Mouse (Mus musculus) ES-Bruce4 (cell line): ENCODE results near the gene Ranbp10. TPM values are rescaled to one million over a fixed set of nuclear protein-coding genes. Genes with fewer than 3 reads are reported as not detected.
A peak's percentile ranks its signal among the peaks of the same experiment; 100 is the strongest.
"Not testable (repeated sequence)": the region's sequence is repeated elsewhere in the genome, so short reads cannot be mapped to it uniquely, and the experiment has no call there.

Experiments
- H3K27ac ChIP-seq: 2 replicates; pipeline ENCODE4 v1.5.1; 2012; ENCODE audit warnings: low read length, inconsistent platforms; ENCODE audit not compliant: insufficient read depth
- H3K27me3 ChIP-seq: 2 replicates; pipeline ENCODE4 v1.6.1; 2012; ENCODE audit warnings: mild to moderate bottlenecking, low read length, inconsistent platforms; ENCODE audit not compliant: control insufficient read depth, poor library complexity, insufficient read depth, severe bottlenecking
- H3K36me3 ChIP-seq: 2 replicates; pipeline ENCODE4 v1.6.1; 2012; ENCODE audit warnings: inconsistent platforms, mild to moderate bottlenecking, low read length, moderate library complexity; ENCODE audit not compliant: control insufficient read depth, poor library complexity, insufficient read depth, severe bottlenecking
- H3K4me1 ChIP-seq: one replicate; pipeline ENCODE4 v1.8.1; 2011; ENCODE audit warnings: low read length; ENCODE audit not compliant: control insufficient read depth, insufficient read depth
- H3K4me3 ChIP-seq: 2 replicates; pipeline ENCODE4 v1.5.1; 2011; ENCODE audit warnings: low read depth, mild to moderate bottlenecking, low read length
- H3K9ac ChIP-seq: 2 replicates; pipeline ENCODE4 v1.6.1; 2012; ENCODE audit warnings: low read depth, mild to moderate bottlenecking, inconsistent platforms; ENCODE audit not compliant: poor library complexity, severe bottlenecking
- H3K9me3 ChIP-seq: replicated peaks from 2 replicates; pipeline ENCODE4 v1.6.1; 2012; ENCODE audit warnings: mild to moderate bottlenecking, low read length, inconsistent platforms; ENCODE audit not compliant: control insufficient read depth, poor library complexity, insufficient read depth, severe bottlenecking
- CTCF ChIP-seq: IDR thresholded peaks from one replicate; pipeline ENCODE4 v1.8.1; 2011; ENCODE audit warnings: low read depth, low read length
- EP300 ChIP-seq: IDR thresholded peaks from 2 replicates; pipeline ENCODE4 v1.6.1; 2011; ENCODE audit warnings: low read depth, low read length; ENCODE audit not compliant: insufficient read depth
- POLR2A ChIP-seq: IDR thresholded peaks from one replicate; pipeline ENCODE4 v1.8.1; 2011; ENCODE audit warnings: low read length; ENCODE audit not compliant: insufficient read depth
- polyA plus RNA-seq: library from polyadenylated mRNA; stranded (reverse); fragments of >200 nt; gene quantifications from 2 replicates; pipeline ENCODE4 v1.2.4, GENCODE M21; 2011; ENCODE audit warnings: low read depth; ENCODE audit not compliant: missing spikeins, insufficient read depth, insufficient read length

Gene Ranbp10
- polyA plus RNA-seq, 1 experiment = 18.5 TPM

- no peaks in the 10 kb centered on the region for H3K27me3 ChIP-seq
- H3K9me3 ChIP-seq = no peaks in the 10 kb centered on the region
- H3K36me3 ChIP-seq = peaks cover 7% of the 10 kb centered on the region
- H3K27ac ChIP-seq = no peak overlapping the region
- TF ChIP-seq POLR2A = no peak
- TF ChIP-seq CTCF = no peak
- no peak for TF ChIP-seq EP300
- H3K9ac ChIP-seq = no peak overlapping the region
- H3K4me3 ChIP-seq = no peak overlapping the region
- H3K4me1 ChIP-seq = no peaks in the 10 kb centered on the region
These were observed 12.1 kb upstream of the Ranbp10 start for GRCm38 (mm10) chr8:105839209-105839608.

DNA sequence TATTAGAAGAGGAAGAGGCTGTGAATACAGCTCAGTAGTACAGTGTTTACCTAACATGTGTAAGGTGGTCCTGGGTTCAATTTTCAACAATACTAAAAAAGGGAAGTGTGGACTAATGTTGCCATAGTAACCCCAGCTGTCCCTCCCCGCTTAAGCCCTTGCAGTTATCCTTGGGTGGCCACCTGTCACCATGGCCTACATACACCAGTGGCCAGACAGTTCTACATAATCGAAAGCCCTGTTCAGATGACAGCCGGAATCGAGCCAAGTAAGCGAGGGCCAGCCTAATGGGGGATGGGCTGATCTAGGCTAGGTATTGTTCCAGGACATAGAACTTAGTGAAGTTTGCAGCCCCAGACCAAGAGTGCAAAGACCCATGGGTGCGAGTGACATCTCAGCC, 9.8 kb upstream of the Ranbp10 start:
- Histone ChIP-seq H3K4me3 (no peak overlapping the region), H3K36me3 (no peaks in the 10 kb centered on the region), H3K4me1 (no peaks in the 10 kb centered on the region), H3K27ac (no peak overlapping the region), H3K9ac (no peak overlapping the region), H3K27me3 (no peaks in the 10 kb centered on the region), H3K9me3 (no peaks in the 10 kb centered on the region)
- TF ChIP-seq CTCF = no peak
- no peak for TF ChIP-seq EP300
- no peak for TF ChIP-seq POLR2A

- no peaks in the 10 kb centered on the region for H3K9me3 ChIP-seq
- peak overlapping the region; percentile 40 for H3K9ac ChIP-seq
- H3K27me3 ChIP-seq = no peaks in the 10 kb centered on the region
- H3K27ac ChIP-seq = no peak overlapping the region
- no peak overlapping the region for H3K4me3 ChIP-seq
- H3K36me3 ChIP-seq = no peaks in the 10 kb centered on the region
- H3K4me1 ChIP-seq = no peaks in the 10 kb centered on the region
- TF ChIP-seq CTCF = peak; percentile 66
- TF ChIP-seq EP300 = no peak
- no peak for TF ChIP-seq POLR2A
These were observed 8.2 kb upstream of the Ranbp10 start for GRCm38 (mm10) chr8:105835318-105835717.

- H3K4me3 ChIP-seq, H3K27ac ChIP-seq, H3K36me3 ChIP-seq, H3K9me3 ChIP-seq, H3K27me3 ChIP-seq, H3K4me1 ChIP-seq, H3K9ac ChIP-seq: not testable (repeated sequence)
These were observed 6.6 kb upstream of the Ranbp10 start for GRCm38 (mm10) chr8:105833740-105834139.

GRCm38 (mm10) chr8:105826379-105826778, 771 bp downstream of the Ranbp10 start:
- Histone ChIP-seq H3K9ac (peak overlapping the region; percentile 91), H3K4me3 (peak overlapping the region; percentile 81), H3K36me3 (peaks cover 5% of the 10 kb centered on the region; the same call in 1 of the 2 replicates), H3K4me1 (no peaks in the 10 kb centered on the region), H3K27ac (no peak overlapping the region), H3K9me3 (no peaks in the 10 kb centered on the region), H3K27me3 (no peaks in the 10 kb centered on the region)
- TF ChIP-seq EP300 (no peak), CTCF (no peak), POLR2A (no peak)

GRCm38 (mm10) chr8:105825506-105825905, 1.6 kb downstream of the Ranbp10 start:
- no peak for TF ChIP-seq EP300
- TF ChIP-seq CTCF = no peak
- TF ChIP-seq POLR2A = no peak
- Histone ChIP-seq H3K27ac (no peak overlapping the region), H3K9me3 (no peaks in the 10 kb centered on the region), H3K4me3 (no peak overlapping the region), H3K4me1 (no peaks in the 10 kb centered on the region), H3K36me3 (peaks cover 8% of the 10 kb centered on the region; the same call in 1 of the 2 replicates), H3K27me3 (no peaks in the 10 kb centered on the region), H3K9ac (no peak overlapping the region)
